Mouse (Mus musculus): ENCODE results near the gene Thada. TPM values are rescaled to one million over a fixed set of nuclear protein-coding genes. Genes with fewer than 3 reads are reported as not detected.

The Thada gene
- polyA plus RNA-seq, 1 experiment from 2014 or later: 15.8 TPM

- H3K4me2 ChIP-seq (replicated peaks; ENCODE audit: low read depth, low read length): no peak overlapping the region
- H3K9ac ChIP-seq (ENCODE audit: low read depth, low read length): no peak overlapping the region
- peaks cover 7% of the 10 kb centered on the region for H3K36me3 ChIP-seq (ENCODE audit: control insufficient read depth, insufficient read depth, low read length)
- peaks cover 50% of the 10 kb centered on the region for H3K4me1 ChIP-seq (ENCODE audit: control insufficient read depth, insufficient read depth, low read length)
- no peaks in the 10 kb centered on the region for H3K27me3 ChIP-seq (ENCODE audit: control insufficient read depth, insufficient read depth, low read length)
- 81% methylated on average over 3 of the region's 3 CpGs for WGBS
- no peak overlapping the region; the same call in 1 of the 2 replicates for H3K27ac ChIP-seq (ENCODE audit: low read depth, low read length)
- H3K9me3 ChIP-seq (ENCODE audit: control insufficient read depth, low read length): no peaks in the 10 kb centered on the region
- no peak overlapping the region for H3K4me3 ChIP-seq (ENCODE audit: low read length)
- ATAC-seq (ENCODE audit: low FRiP score, low TSS enrichment): no peak
Observed at GRCm38 (mm10) chr17:84369769-84370168, 96.2 kb downstream of the Thada start.

GRCm38 (mm10) chr17:84368213-84369014 is 97.6 kb downstream of the Thada start:
- Histone ChIP-seq H3K4me3 (ENCODE audit: low read length) (no peak overlapping the region), H3K36me3 (ENCODE audit: control insufficient read depth, insufficient read depth, low read length) (peaks cover 7% of the 10 kb centered on the region), H3K4me2 (replicated peaks; ENCODE audit: low read depth, low read length) (no peak overlapping the region), H3K27ac (ENCODE audit: low read depth, low read length) (peak overlapping the region; percentile 89), H3K9me3 (ENCODE audit: control insufficient read depth, low read length) (no peaks in the 10 kb centered on the region), H3K4me1 (ENCODE audit: control insufficient read depth, insufficient read depth, low read length) (peaks cover 63% of the 10 kb centered on the region), H3K27me3 (ENCODE audit: control insufficient read depth, insufficient read depth, low read length) (no peaks in the 10 kb centered on the region), H3K9ac (ENCODE audit: low read depth, low read length) (no peak overlapping the region)
- WGBS: 26% methylated on average over 11 of the region's 11 CpGs
- peak; percentile 91 for ATAC-seq (ENCODE audit: low FRiP score, low TSS enrichment)

- Histone ChIP-seq H3K4me2 (replicated peaks; ENCODE audit: low read depth, low read length) (no peak overlapping the region), H3K4me1 (ENCODE audit: control insufficient read depth, insufficient read depth, low read length) (peaks cover 70% of the 10 kb centered on the region), H3K9me3 (ENCODE audit: control insufficient read depth, low read length) (no peaks in the 10 kb centered on the region), H3K9ac (ENCODE audit: low read depth, low read length) (no peak overlapping the region), H3K36me3 (ENCODE audit: control insufficient read depth, insufficient read depth, low read length) (peaks cover 6% of the 10 kb centered on the region), H3K4me3 (ENCODE audit: low read length) (no peak overlapping the region), H3K27ac (ENCODE audit: low read depth, low read length) (peak overlapping the region; percentile 89), H3K27me3 (ENCODE audit: control insufficient read depth, insufficient read depth, low read length) (no peaks in the 10 kb centered on the region)
- no peak for ATAC-seq (ENCODE audit: low FRiP score, low TSS enrichment)
- 47% methylated on average over 3 of the region's 3 CpGs for WGBS
Observed at GRCm38 (mm10) chr17:84367663-84368062, 98.3 kb downstream of the Thada start.

GRCm38 (mm10) chr17:84365791-84366301 is 100.2 kb downstream of the Thada start:
- H3K27ac ChIP-seq (ENCODE audit: low read depth, low read length): peak overlapping the region; percentile 87
- H3K9me3 ChIP-seq (ENCODE audit: control insufficient read depth, low read length): no peaks in the 10 kb centered on the region
- H3K4me2 ChIP-seq (replicated peaks; ENCODE audit: low read depth, low read length): no peak overlapping the region
- ATAC-seq (ENCODE audit: low FRiP score, low TSS enrichment): peak; percentile 25; the same call in 1 of the 2 replicates
- no peaks in the 10 kb centered on the region for H3K27me3 ChIP-seq (ENCODE audit: control insufficient read depth, insufficient read depth, low read length)
- WGBS: 14% methylated on average over 6 of the region's 6 CpGs
- no peak overlapping the region for H3K4me3 ChIP-seq (ENCODE audit: low read length)
- no peaks in the 10 kb centered on the region for H3K36me3 ChIP-seq (ENCODE audit: control insufficient read depth, insufficient read depth, low read length)
- H3K9ac ChIP-seq (ENCODE audit: low read depth, low read length): no peak overlapping the region
- peaks cover 70% of the 10 kb centered on the region for H3K4me1 ChIP-seq (ENCODE audit: control insufficient read depth, insufficient read depth, low read length)

GRCm38 (mm10) chr17:84365006-84365716 is 100.8 kb downstream of the Thada start:
- Histone ChIP-seq H3K36me3 (ENCODE audit: control insufficient read depth, insufficient read depth, low read length) (no peaks in the 10 kb centered on the region; the same call in 1 of the 2 replicates), H3K27ac (ENCODE audit: low read depth, low read length) (peak overlapping the region; percentile 87), H3K9ac (ENCODE audit: low read depth, low read length) (no peak overlapping the region), H3K4me3 (ENCODE audit: low read length) (no peak overlapping the region), H3K4me2 (replicated peaks; ENCODE audit: low read depth, low read length) (no peak overlapping the region), H3K4me1 (ENCODE audit: control insufficient read depth, insufficient read depth, low read length) (peaks cover 64% of the 10 kb centered on the region), H3K9me3 (ENCODE audit: control insufficient read depth, low read length) (no peaks in the 10 kb centered on the region), H3K27me3 (ENCODE audit: control insufficient read depth, insufficient read depth, low read length) (no peaks in the 10 kb centered on the region)
- ATAC-seq (ENCODE audit: low FRiP score, low TSS enrichment): no peak
- 40% methylated on average over 9 of the region's 9 CpGs for WGBS

GRCm38 (mm10) chr17:84363444-84363843 is 102.6 kb downstream of the Thada start:
- 31% methylated on average over 2 of the region's 2 CpGs for WGBS
- Histone ChIP-seq H3K27me3 (ENCODE audit: control insufficient read depth, insufficient read depth, low read length) (no peaks in the 10 kb centered on the region), H3K27ac (ENCODE audit: low read depth, low read length) (peak overlapping the region; percentile 87; the same call in 1 of the 2 replicates), H3K9me3 (ENCODE audit: control insufficient read depth, low read length) (no peaks in the 10 kb centered on the region), H3K4me2 (replicated peaks; ENCODE audit: low read depth, low read length) (no peak overlapping the region), H3K4me1 (ENCODE audit: control insufficient read depth, insufficient read depth, low read length) (peaks cover 52% of the 10 kb centered on the region), H3K36me3 (ENCODE audit: control insufficient read depth, insufficient read depth, low read length) (no peaks in the 10 kb centered on the region; the same call in 1 of the 2 replicates), H3K9ac (ENCODE audit: low read depth, low read length) (peak overlapping the region; percentile 4; the same call in 1 of the 2 replicates), H3K4me3 (ENCODE audit: low read length) (no peak overlapping the region)
- no peak for ATAC-seq (ENCODE audit: low FRiP score, low TSS enrichment)

GRCm38 (mm10) chr17:84362581-84363286 is 103.3 kb downstream of the Thada start:
- Histone ChIP-seq H3K4me3 (ENCODE audit: low read length) (no peak overlapping the region), H3K4me1 (ENCODE audit: control insufficient read depth, insufficient read depth, low read length) (peaks cover 45% of the 10 kb centered on the region), H3K9ac (ENCODE audit: low read depth, low read length) (peak overlapping the region; percentile 4; the same call in 1 of the 2 replicates), H3K27me3 (ENCODE audit: control insufficient read depth, insufficient read depth, low read length) (no peaks in the 10 kb centered on the region), H3K9me3 (ENCODE audit: control insufficient read depth, low read length) (no peaks in the 10 kb centered on the region), H3K4me2 (replicated peaks; ENCODE audit: low read depth, low read length) (no peak overlapping the region), H3K27ac (ENCODE audit: low read depth, low read length) (peak overlapping the region; percentile 87; the same call in 1 of the 2 replicates), H3K36me3 (ENCODE audit: control insufficient read depth, insufficient read depth, low read length) (no peaks in the 10 kb centered on the region; the same call in 1 of the 2 replicates)
- ATAC-seq (ENCODE audit: low FRiP score, low TSS enrichment): no peak
- 83% methylated on average over 13 of the region's 13 CpGs for WGBS

GRCm38 (mm10) chr17:84361006-84361405 is 105.0 kb downstream of the Thada start:
- no peak overlapping the region for H3K4me3 ChIP-seq (ENCODE audit: low read length)
- ATAC-seq (ENCODE audit: low FRiP score, low TSS enrichment): no peak
- H3K27me3 ChIP-seq (ENCODE audit: control insufficient read depth, insufficient read depth, low read length): no peaks in the 10 kb centered on the region
- no peak overlapping the region for H3K27ac ChIP-seq (ENCODE audit: low read depth, low read length)
- H3K9ac ChIP-seq (ENCODE audit: low read depth, low read length): no peak overlapping the region
- H3K4me2 ChIP-seq (replicated peaks; ENCODE audit: low read depth, low read length): no peak overlapping the region
- peaks cover 32% of the 10 kb centered on the region for H3K4me1 ChIP-seq (ENCODE audit: control insufficient read depth, insufficient read depth, low read length)
- WGBS: 95% methylated on average over 1 of the region's 1 CpGs
- H3K9me3 ChIP-seq (ENCODE audit: control insufficient read depth, low read length): no peaks in the 10 kb centered on the region
- no peaks in the 10 kb centered on the region; the same call in 1 of the 2 replicates for H3K36me3 ChIP-seq (ENCODE audit: control insufficient read depth, insufficient read depth, low read length)
